Mouse (Mus musculus) G1E (cell line): ENCODE data around the gene Tob2. TPM values are rescaled to one million over a fixed set of nuclear protein-coding genes. Genes with fewer than 3 reads are reported as not detected.
A peak's percentile ranks its signal among the peaks of the same experiment; 100 is the strongest.

Experiments
- ATAC-seq: 2 replicates; pipeline ENCODE4 v1.8.0; 2016; ENCODE audit warnings: mild to moderate bottlenecking; ENCODE audit not compliant: insufficient number of reproducible peaks, poor library complexity, low FRiP score, severe bottlenecking; ENCODE audit errors: extremely low read depth
- DNase-seq: peaks from one replicate; pipeline ENCODE4 v3.0.0; 2012; ENCODE audit warnings: low spot score
- H3K27me3 ChIP-seq: 2 replicates; pipeline ENCODE4 v1.6.1; 2012; ENCODE audit warnings: mild to moderate bottlenecking, low read length, inconsistent platforms; ENCODE audit not compliant: insufficient read depth
- H3K36me3 ChIP-seq: replicated peaks from 2 replicates; pipeline ENCODE3; 2012; ENCODE audit warnings: mild to moderate bottlenecking, inconsistent platforms
- H3K4me1 ChIP-seq: 2 replicates; pipeline ENCODE4 v1.6.1; 2012; ENCODE audit warnings: low read depth, low read length, inconsistent platforms, mixed read lengths; ENCODE audit not compliant: insufficient read depth
- H3K4me3 ChIP-seq: 2 replicates; pipeline ENCODE4 v1.5.1; 2012; ENCODE audit warnings: low read depth, mild to moderate bottlenecking, inconsistent platforms, low read length, moderate library complexity, mixed read lengths
- H3K9me3 ChIP-seq: replicated peaks from 2 replicates; pipeline ENCODE4 v1.6.1; 2012; ENCODE audit warnings: inconsistent platforms
- CTCF ChIP-seq: IDR thresholded peaks from 2 replicates; pipeline ENCODE4 v1.5.1; 2012; ENCODE audit warnings: low read depth, low read length, inconsistent platforms, mixed read lengths
- GATA1 ChIP-seq: IDR thresholded peaks from 2 replicates; pipeline ENCODE4 v1.6.1; 2012; ENCODE audit warnings: borderline replicate concordance, low read length, inconsistent platforms, mixed read lengths
- GATA2 ChIP-seq: IDR thresholded peaks from 2 replicates; pipeline ENCODE4 v1.6.1; 2012; ENCODE audit warnings: low read depth, low read length, inconsistent platforms, borderline replicate concordance
- POLR2AphosphoS5 ChIP-seq: IDR thresholded peaks from 2 replicates; pipeline ENCODE4 v1.6.1; 2012; ENCODE audit warnings: low read depth, low read length, inconsistent platforms; ENCODE audit not compliant: insufficient replicate concordance
- TAL1 ChIP-seq: conservative IDR thresholded peaks from 2 replicates; pipeline ENCODE4 v1.6.1; 2012; ENCODE audit warnings: low read depth, low read length, inconsistent platforms, mixed read lengths
- polyA plus RNA-seq: library from polyadenylated mRNA; stranded (reverse); fragments of >175 nt; gene quantifications from 2 replicates; pipeline ENCODE4 v1.2.3, GENCODE M21; 2012
- total RNA-seq, 2 experiments: library from RNA; stranded (forward) in 1 of 2; stranded (reverse) in 1 of 2; fragments of 200-1000 nt in 1 of 2; fragments of >200 nt in 1 of 2; fragmentation: Nextera tagmentation in 1 of 2; gene quantifications; 2 replicates each; pipeline ENCODE4 v1.2.3; 2014 to 2017

The Tob2 gene
- total and polyA plus RNA-seq, 3 experiments: 9.9 to 37.5 (median 32.3) TPM

GRCm38 (mm10) chr15:81860471-81861135 lies 2.0 kb upstream of the Tob2 start:
- TF ChIP-seq GATA1 (no peak), CTCF (no peak), GATA2 (no peak), POLR2AphosphoS5 (no peak), TAL1 (no peak)
- Histone ChIP-seq H3K9me3 (no peaks in the 10 kb centered on the region), H3K27me3 (no peaks in the 10 kb centered on the region; the same call in 1 of the 2 replicates), H3K36me3 (peaks cover 29% of the 10 kb centered on the region), H3K4me3 (no peak overlapping the region), H3K4me1 (peaks cover 52% of the 10 kb centered on the region)
- no peak for DNase-seq
- no peak for ATAC-seq

DNA sequence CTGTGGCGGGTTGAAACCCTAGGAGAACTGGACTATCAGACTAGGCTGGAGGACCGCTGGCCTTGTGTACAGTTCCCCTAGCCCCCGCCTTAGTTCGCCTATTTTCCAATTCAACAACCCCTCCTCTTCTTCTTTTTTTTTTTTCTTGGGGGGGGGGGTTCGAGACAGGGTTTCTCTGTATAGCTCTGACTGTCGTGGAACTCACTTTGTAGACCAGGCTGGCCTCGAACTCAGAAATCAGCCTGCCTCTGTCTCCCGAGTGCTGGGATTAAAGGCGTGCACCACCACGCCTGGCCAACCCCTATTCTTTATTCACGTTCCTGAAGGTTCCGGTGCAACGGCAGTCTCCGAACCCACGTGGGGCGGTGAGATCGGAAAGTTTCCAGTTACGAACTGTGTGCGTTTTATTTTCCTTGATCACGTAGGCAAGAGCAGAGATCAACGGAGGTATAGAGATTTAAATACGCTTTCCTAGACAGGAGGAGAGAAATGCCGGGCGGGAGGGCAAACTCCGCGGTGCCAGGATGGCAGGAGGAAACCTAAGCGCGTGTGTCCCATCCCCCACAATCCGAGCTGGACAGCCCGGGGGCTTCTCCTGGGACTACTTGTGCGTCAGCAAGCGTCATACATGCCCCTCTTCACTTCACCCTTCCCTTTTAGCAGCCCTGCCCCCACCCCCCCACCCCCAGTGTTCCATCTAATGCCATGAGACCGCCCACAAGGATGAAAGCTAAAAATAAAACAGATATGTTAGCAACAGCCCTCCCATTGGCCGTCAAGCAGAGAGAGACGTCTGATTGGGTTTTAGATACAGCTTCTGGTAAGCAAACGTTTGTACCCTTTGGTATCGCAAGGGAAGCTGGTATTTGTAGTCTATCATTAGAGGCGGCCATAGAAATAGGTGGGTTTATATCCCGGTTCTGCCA lies 997 bp upstream of the Tob2 start:
- peak overlapping the region; percentile 85 for H3K4me3 ChIP-seq
- H3K4me1 ChIP-seq: peaks cover 55% of the 10 kb centered on the region
- no peak for TF ChIP-seq POLR2AphosphoS5
- TF ChIP-seq GATA2: no peak
- TF ChIP-seq TAL1: no peak
- TF ChIP-seq GATA1: no peak
- TF ChIP-seq CTCF: no peak
- no peaks in the 10 kb centered on the region for H3K9me3 ChIP-seq
- no peaks in the 10 kb centered on the region for H3K27me3 ChIP-seq
- peaks cover 25% of the 10 kb centered on the region for H3K36me3 ChIP-seq
- peak; percentile 82 for DNase-seq
- ATAC-seq: peak; percentile 65

DNA sequence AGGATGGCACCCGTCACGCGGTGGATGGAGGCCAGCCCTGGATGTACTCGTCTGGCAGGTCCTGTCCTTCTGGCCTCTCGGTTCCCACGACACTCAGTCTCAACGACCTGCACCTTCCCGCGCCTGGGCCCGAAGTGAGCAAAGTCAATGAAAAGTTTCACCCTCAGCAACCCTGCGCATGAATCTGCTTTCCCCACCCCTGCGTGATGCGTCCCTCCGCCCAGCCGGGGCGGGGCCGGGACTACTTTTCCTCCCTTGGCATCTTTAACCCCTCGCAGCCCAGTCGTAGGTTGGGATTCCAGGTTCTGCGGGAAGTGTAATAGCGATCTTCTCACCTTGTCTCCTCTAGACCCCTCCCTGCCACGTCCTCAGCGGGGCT lies 469 bp downstream of the Tob2 start:
- ATAC-seq (no peak), DNase-seq (peak; percentile 79)
- Histone ChIP-seq H3K4me3 (peak overlapping the region; percentile 85), H3K27me3 (no peaks in the 10 kb centered on the region), H3K36me3 (peaks cover 26% of the 10 kb centered on the region), H3K9me3 (no peaks in the 10 kb centered on the region), H3K4me1 (peaks cover 56% of the 10 kb centered on the region)
- TF ChIP-seq POLR2AphosphoS5 (peak; percentile 92; the same call in 1 of the 2 replicates), TAL1 (no peak)

DNA sequence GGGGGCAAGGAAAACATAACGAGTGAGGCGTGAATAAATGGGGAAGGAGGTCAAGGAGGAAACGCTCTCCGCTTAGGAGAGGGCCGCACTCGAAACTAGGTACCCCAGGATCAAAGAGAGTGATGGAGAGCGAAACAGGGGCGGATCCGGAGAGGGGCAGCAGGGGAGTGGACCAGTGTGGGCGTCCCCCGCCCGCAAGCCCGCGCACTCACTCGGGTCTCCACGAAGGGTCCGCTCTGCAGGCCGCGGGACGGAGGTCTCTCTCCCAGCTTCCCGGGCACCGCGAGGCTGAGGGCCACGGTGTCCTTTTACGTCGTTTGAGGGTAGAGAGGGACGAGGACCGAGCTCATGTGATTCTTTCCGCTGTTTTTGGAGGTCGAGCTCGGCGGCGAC lies 876 bp downstream of the Tob2 start:
- peaks cover 28% of the 10 kb centered on the region for H3K36me3 ChIP-seq
- H3K4me1 ChIP-seq: peaks cover 59% of the 10 kb centered on the region
- H3K9me3 ChIP-seq: no peaks in the 10 kb centered on the region
- TF ChIP-seq TAL1 (no peak), GATA1 (no peak), CTCF (no peak)
- ATAC-seq (no peak), DNase-seq (peak; percentile 44)
- peak overlapping the region; percentile 85 for H3K4me3 ChIP-seq
- no peaks in the 10 kb centered on the region for H3K27me3 ChIP-seq

DNA sequence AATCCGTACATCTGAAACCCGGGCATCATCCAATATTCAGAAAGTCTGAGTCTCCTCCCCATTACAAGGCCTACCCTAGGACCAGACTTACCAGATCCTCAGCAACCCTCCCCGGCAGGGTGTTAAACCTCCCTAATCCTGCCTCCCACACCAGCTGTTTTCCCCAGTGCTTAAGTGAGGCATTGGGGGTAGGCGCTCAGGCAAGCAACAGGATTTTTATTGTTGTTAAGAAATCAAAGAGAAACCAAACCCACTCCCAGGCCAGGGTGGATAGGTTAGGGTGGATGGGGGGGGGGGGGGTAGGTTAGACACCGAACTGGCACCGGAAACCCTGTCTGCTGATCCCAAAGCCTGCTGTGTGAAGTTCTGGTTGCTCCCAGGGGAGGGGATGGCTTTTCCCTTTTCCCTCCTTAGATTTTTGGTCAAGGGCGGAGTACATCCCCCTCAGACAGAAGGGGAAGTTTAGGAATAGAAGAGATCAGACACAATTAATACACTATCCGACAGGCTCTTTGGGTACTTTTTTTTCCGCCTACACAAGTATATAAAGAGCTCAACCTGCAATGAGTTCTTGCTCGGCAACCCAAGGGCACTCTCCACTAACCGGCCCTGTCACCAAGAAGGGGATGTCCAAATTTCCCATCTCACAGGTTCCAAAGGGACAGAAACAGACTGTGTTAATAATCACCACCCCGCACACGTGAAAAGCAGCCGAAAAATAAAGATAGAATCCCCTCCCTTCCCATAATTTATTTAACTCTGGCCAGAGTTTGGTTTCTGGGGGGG lies 1.5 kb downstream of the Tob2 start:
- TF ChIP-seq GATA2 (no peak), GATA1 (no peak), CTCF (no peak), POLR2AphosphoS5 (no peak), TAL1 (no peak)
- peaks cover 29% of the 10 kb centered on the region for H3K36me3 ChIP-seq
- no peaks in the 10 kb centered on the region for H3K27me3 ChIP-seq
- peak overlapping the region; percentile 85 for H3K4me3 ChIP-seq
- DNase-seq (no peak), ATAC-seq (no peak)
- no peaks in the 10 kb centered on the region for H3K9me3 ChIP-seq
- peaks cover 65% of the 10 kb centered on the region for H3K4me1 ChIP-seq
